Mouse (Mus musculus) layer of hippocampus, adult 11-12 months (tissue): ENCODE data around the gene Alox12b.
A peak's percentile ranks its signal among the peaks of the same experiment; 100 is the strongest.

ENCODE experiments used
- DNase-seq: peaks from one replicate; pipeline ENCODE4 v3.0.0; 2022; ENCODE audit warnings: low spot score

The Alox12b gene

DNA sequence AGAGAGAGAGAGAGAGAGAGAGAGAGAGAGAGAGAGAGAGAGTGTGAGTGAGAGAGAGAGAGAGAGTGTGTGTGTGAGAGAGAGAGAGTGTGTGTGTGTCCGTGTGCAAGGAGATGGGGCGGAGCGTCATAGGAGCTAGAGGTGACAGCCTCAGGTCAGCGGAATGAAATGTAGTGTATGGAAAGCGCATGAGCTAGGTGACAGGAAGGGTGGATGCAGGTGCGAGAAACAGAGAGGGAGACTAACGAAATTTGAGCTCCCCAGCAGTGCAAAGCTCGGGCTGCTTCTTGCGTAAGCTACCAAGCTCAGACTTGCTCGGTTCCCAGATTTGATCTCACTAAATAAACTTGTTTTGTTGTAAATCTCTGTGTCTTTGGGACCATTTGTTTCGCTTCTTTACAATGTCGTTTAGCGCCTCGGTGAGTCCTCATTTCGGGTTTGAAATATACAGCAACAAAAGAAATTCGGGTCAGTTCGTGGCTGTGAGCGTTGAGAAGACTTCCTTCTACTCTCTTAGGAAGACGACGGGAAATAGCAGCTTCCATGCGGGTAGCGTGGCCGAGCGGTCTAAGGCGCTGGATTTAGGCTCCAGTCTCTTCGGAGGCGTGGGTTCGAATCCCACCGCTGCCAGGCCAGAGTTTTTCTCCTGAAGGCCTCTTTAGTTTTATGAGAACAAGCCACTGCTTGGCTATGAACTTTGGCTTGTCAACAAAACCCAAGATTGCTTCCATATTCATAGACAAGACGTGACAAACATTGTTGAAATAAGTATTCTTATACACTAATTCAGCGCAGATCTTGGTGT lies 32.9 kb upstream of the Alox12b start:
- peak; percentile 93 for DNase-seq

GRCm38 (mm10) chr11:69124498-69124847 lies 32.3 kb upstream of the Alox12b start:
- DNase-seq = peak; percentile 75

DNA sequence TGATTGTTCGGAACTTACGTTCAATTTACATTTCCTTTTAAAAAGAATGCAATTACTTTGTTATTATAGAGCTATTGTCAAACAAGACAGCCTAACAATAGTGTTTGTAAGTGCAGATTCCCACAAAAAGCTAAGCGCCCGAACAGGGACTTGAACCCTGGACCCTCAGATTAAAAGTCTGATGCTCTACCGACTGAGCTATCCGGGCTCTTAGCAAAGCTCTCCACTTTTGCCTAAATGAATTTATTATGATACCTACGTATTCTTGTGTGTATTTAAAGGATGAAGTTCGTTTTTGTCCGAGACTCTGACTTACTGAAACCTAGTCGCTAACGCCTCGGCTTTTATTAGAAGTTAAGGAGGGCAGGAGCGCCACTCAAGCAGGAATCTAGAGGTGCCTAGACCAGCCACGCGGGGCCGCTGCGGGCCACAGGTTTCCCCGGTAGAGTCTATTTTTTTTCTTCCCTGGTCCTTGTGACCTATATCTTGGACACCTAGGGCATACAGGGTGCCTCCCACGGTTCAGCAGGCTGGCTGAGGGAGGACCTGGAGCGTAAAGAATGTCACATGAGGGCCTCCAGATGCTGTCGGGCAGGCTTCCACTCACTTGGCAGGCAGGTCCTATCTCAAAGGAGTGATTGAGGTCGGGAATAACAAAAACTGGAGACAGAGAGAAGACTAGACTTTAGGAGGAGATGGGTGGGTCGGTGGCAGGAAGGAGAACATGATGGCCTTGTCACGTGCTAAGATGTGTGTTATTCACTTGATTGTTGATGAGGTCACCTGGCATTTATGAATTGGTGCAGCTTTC lies 31.5 kb upstream of the Alox12b start:
- peak; percentile 87 for DNase-seq

- DNase-seq = no peak
Measured at GRCm38 (mm10) chr11:69125852-69125918, 31.1 kb upstream of the Alox12b start, which contains the start of gene Aloxe3. Gene Aloxe3, plus strand, starts transcription at chr11:69125896.

GRCm38 (mm10) chr11:69125919-69126705 lies 30.7 kb upstream of the Alox12b start:
- DNase-seq = no peak

GRCm38 (mm10) chr11:69126706-69127095 lies 30.1 kb upstream of the Alox12b start:
- no peak for DNase-seq

DNA sequence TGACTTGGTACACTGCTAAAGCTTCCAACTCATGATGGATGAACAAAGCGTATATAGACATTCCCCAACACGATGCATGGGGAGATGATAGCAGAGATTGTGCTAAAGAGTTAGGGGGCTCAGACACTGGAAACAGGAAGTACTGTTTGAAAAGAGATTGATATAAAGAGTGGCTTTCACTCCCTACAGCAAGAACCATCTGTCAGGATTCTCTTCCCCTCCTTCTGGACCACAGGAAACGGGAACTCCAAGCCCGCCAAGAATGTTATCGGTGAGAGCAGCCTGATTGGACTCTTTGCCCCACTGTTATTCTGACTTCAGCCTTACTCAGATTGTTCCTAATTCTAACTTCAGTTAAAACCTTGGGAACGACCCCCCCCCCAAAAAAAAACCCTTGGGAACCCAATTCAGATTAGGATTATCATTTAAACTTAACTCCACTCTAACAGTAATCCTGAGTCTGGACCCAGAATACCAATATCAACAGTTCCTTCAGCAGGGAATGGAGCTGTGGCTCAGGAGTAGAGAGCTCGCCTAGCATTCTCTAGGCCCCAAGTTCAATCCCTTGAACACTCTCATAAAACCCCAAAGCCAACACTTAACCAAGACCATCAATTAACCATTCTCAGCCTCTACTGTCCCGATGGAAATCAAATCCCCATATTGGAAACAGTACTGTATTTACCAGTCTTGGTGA lies 28.2 kb upstream of the Alox12b start:
- no peak for DNase-seq

- DNase-seq = no peak
Measured at GRCm38 (mm10) chr11:69133566-69133922, 23.2 kb upstream of the Alox12b start.

- DNase-seq = peak; percentile 83
Measured at GRCm38 (mm10) chr11:69133923-69134621, 22.7 kb upstream of the Alox12b start.

DNA sequence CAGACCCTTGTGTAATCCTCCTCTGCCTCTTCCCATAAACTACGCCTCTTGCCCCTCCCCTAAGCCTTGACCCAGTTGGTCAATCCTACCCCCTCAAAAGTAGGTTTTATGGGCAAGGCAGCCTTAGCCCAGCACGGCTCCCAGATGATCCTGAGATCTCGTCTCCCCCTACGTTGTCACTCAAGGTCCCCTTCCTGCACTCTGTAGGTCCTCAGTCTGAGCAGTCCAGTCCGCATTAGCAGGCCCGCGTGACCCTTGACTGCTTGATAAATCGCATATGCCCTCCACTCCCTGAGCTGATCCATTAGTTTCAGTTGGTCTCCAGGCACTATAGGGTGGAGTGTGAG lies 22.2 kb upstream of the Alox12b start:
- no peak for DNase-seq

- DNase-seq = no peak
Measured at GRCm38 (mm10) chr11:69135361-69135760, 21.4 kb upstream of the Alox12b start.

- DNase-seq = no peak
Measured at GRCm38 (mm10) chr11:69147546-69147945, 9.2 kb upstream of the Alox12b start.

- no peak for DNase-seq
Measured at GRCm38 (mm10) chr11:69148451-69148960, 8.3 kb upstream of the Alox12b start.

- DNase-seq = peak; percentile 44
Measured at GRCm38 (mm10) chr11:69149728-69150127, 7.1 kb upstream of the Alox12b start.

- peak; percentile 77 for DNase-seq
Measured at GRCm38 (mm10) chr11:69150444-69150843, 6.3 kb upstream of the Alox12b start.

- no peak for DNase-seq
Measured at GRCm38 (mm10) chr11:69151004-69151403, 5.8 kb upstream of the Alox12b start.

GRCm38 (mm10) chr11:69153831-69154230 lies 3.0 kb upstream of the Alox12b start:
- DNase-seq = peak; percentile 45

GRCm38 (mm10) chr11:69155351-69155750 lies 1.4 kb upstream of the Alox12b start:
- DNase-seq = no peak

DNA sequence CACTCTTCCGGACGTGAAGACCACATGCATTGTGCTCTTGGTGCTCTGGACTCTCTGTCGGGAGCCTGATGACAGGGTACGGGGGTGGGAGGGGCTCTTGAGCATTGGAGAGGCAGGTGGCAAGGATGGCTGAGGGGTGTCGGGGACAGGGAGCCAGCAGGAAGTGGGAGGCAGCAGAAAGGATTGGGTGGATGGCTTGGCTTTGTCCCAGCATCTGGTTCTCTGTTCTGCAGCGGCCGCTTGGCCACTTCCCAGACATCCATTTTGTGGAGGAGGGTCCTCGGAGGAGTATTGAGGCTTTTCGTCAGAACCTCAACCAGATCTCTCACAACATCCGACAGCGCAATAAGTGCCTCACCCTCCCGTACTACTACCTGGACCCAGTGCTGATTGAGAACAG lies 12.5 kb downstream of the Alox12b start:
- DNase-seq = peak; percentile 48

DNA sequence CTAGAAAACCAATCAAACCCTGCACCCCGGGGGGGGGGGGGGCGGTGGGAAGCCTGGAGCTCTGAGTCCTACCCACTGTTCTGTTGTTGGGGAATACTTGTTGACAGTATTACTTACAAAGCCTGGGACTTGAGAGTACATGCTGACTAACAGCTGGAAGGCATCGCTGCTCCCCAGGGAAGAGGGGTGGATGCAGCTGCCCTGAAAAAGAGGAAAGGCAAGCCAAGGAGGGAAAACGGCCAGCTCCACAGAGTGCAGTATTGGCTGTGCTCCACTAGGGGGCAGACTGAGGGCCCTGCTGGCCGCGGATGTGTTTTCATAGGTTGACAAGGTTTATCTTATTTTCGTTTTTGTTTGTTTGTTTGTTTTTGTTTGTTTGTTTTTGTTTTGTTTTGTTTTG lies 14.8 kb downstream of the Alox12b start:
- DNase-seq = peak; percentile 58

GRCm38 (mm10) chr11:69172606-69173005 lies 15.8 kb downstream of the Alox12b start:
- DNase-seq = no peak

- no peak for DNase-seq
Measured at GRCm38 (mm10) chr11:69174722-69175121, 17.9 kb downstream of the Alox12b start.
